Mouse (Mus musculus) inflammation-experienced regulatory T-cells, adult 6 months (primary cell): ENCODE measurements around the gene Gin1. TPM values are rescaled to one million over a fixed set of nuclear protein-coding genes. Genes with fewer than 3 reads are reported as not detected.
"Not testable (repeated sequence)": the region's sequence is repeated elsewhere in the genome, so short reads cannot be mapped to it uniquely, and the experiment has no call there.

ENCODE experiments used
- ATAC-seq: one replicate; pipeline ENCODE4 v1.8.0; 2017
- polyA plus RNA-seq, 3 experiments: library from polyadenylated mRNA; unstranded; fragments of 100-300 nt; shearing (Covaris generic); gene quantifications; one replicate each; pipeline ENCODE4 v1.2.1; 2017

Gin1 gene
- polyA plus RNA-seq = 10 to 100 TPM; 18.8 to 27.8 (median 21.5) TPM

GRCm38 (mm10) chr1:97769904-97770753 is at the start of gene Gin1, which contains the start of gene Ppip5k2:
Gin1 (plus strand) TSS chr1:97770172.
Ppip5k2 (minus strand) TSS chr1:97770411.
- ATAC-seq = peak; percentile 88

- no peak for ATAC-seq
These were observed 43.2 kb upstream of the Gin1 start for GRCm38 (mm10) chr1:97726730-97727129.

GRCm38 (mm10) chr1:97729339-97729738 is 40.6 kb upstream of the Gin1 start:
- no peak for ATAC-seq

- no peak for ATAC-seq
These were observed 26.9 kb upstream of the Gin1 start for GRCm38 (mm10) chr1:97743063-97743462.

GRCm38 (mm10) chr1:97745712-97746111 is 24.3 kb upstream of the Gin1 start:
- no peak for ATAC-seq

- ATAC-seq = peak; percentile 92
These were observed 23.7 kb upstream of the Gin1 start for GRCm38 (mm10) chr1:97746261-97746660.

GRCm38 (mm10) chr1:97748163-97748562 is 21.8 kb upstream of the Gin1 start:
- no peak for ATAC-seq

- ATAC-seq = no peak
These were observed 16.8 kb upstream of the Gin1 start for GRCm38 (mm10) chr1:97753216-97753615.

GRCm38 (mm10) chr1:97754392-97754791 is 15.6 kb upstream of the Gin1 start:
- no peak for ATAC-seq

GRCm38 (mm10) chr1:97759841-97760240 is 10.1 kb upstream of the Gin1 start:
- no peak for ATAC-seq

GRCm38 (mm10) chr1:97760598-97760997 is 9.4 kb upstream of the Gin1 start:
- ATAC-seq = no peak

- ATAC-seq = no peak
These were observed 8.5 kb upstream of the Gin1 start for GRCm38 (mm10) chr1:97761477-97761876.

- not testable (repeated sequence) for ATAC-seq
These were observed 4.3 kb upstream of the Gin1 start for GRCm38 (mm10) chr1:97765712-97766111.

GRCm38 (mm10) chr1:97768089-97768488 is 1.9 kb upstream of the Gin1 start:
- ATAC-seq = no peak

- peak; percentile 37 for ATAC-seq
These were observed 1.1 kb upstream of the Gin1 start for GRCm38 (mm10) chr1:97768906-97769293.

GRCm38 (mm10) chr1:97769294-97769903 is 573 bp upstream of the Gin1 start:
- peak; percentile 7 for ATAC-seq

GRCm38 (mm10) chr1:97771118-97771517 is 1.1 kb downstream of the Gin1 start:
- no peak for ATAC-seq

GRCm38 (mm10) chr1:97771727-97772126 is 1.8 kb downstream of the Gin1 start:
- no peak for ATAC-seq

- ATAC-seq = no peak
These were observed 3.4 kb downstream of the Gin1 start for GRCm38 (mm10) chr1:97773362-97773761.

- no peak for ATAC-seq
These were observed 4.0 kb downstream of the Gin1 start for GRCm38 (mm10) chr1:97773973-97774372.

- no peak for ATAC-seq
These were observed 11.7 kb downstream of the Gin1 start for GRCm38 (mm10) chr1:97781674-97782073.

GRCm38 (mm10) chr1:97784928-97785327 is 15.0 kb downstream of the Gin1 start:
- ATAC-seq = no peak

GRCm38 (mm10) chr1:97785685-97786393 is 15.9 kb downstream of the Gin1 start:
- ATAC-seq = no peak
